Mouse (Mus musculus) erythroblast, embryonic 14.5 days (primary cell): ENCODE measurements around the gene Dgkg.

Experiments used
- GATA1 ChIP-seq: IDR thresholded peaks from 2 replicates; pipeline ENCODE4 v1.6.1; 2012; ENCODE audit warnings: low read length, inconsistent platforms, mixed read lengths
- TAL1 ChIP-seq: IDR thresholded peaks from 3 replicates; pipeline ENCODE4 v1.6.1; 2012; ENCODE audit warnings: low read length, inconsistent platforms, mixed read lengths

DNA sequence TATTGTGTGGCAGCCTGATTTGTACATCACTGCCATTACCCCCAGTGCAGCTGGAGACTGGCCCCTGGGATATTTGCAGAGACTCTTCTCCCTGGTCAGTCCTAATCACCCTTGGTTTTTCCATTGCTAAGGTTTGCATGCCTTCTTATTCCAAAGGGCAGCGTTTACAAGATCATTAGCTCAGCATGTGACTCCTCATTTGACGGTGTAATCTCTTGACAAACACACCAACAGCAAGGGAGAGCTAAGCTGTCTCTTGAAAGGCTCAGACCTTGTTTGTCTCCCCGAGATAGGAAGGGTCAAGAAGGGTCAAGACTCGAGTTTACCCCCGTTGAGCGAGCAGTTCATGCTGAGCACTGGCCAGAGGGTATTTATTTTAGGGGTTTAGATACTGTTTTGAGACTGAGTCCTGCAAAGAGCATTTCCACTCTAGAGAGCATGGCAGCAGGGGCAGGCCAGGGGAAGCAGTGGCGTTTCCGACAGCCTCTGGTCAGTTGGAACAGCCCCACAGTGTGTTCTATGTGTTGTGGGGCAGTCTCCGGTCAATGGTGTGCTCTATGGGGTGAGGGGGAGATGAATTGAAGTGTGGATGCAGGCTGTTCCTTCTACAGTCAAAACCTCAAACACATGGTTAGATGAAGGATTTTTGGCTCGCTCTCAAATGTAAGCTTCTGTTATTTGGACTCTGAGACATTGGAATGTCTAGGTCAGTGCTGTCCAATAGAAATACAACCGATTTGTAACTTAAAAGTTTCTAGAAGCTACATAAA is 105.6 kb downstream of the Dgkg start:
- TF ChIP-seq TAL1 (no peak), GATA1 (no peak)
